Mouse (Mus musculus) kidney, adult 2 months (tissue): ENCODE measurements around the gene Fam19a5.

Experiments used
- CTCF ChIP-seq: fragments of 200-500 bp; conservative IDR thresholded peaks from 2 replicates; pipeline ENCODE4 v1.5.1; 2011; ENCODE audit warnings: low read depth, mild to moderate bottlenecking, control low read depth, low read length, moderate library complexity, mixed read lengths; ENCODE audit not compliant: insufficient read depth, insufficient read length
- POLR2A ChIP-seq: fragments of 200-500 bp; IDR thresholded peaks from one replicate; pipeline ENCODE4 v1.6.1; 2011; ENCODE audit warnings: low read depth, low read length, control low read depth

DNA sequence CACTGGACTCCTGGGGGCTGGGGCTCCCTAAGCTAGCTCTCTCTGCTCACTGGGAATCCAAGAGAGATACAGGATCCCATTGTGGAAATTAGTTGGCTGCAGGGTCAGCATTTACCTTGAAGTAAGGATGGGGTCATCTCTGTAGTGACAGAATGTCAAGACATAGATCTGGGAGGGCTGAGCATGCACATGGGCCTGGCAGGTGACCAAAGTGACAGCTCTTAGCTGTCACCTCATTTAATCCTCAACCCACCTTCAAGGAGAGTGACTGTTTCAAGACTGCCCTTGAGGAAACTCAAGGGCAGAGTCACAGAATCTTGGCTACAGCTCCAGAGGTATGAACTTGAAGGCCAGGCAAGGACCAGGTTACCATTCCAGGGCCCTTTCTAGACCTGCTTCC lies 93.1 kb downstream of the Fam19a5 start:
- TF ChIP-seq CTCF = no peak
- TF ChIP-seq POLR2A = no peak
